Mouse (Mus musculus) bone marrow macrophage, adult 2 months (primary cell): ENCODE measurements at regions not wholly inside any gene's neighbourhood (a gene's known extent, or its start where the extent isn't known, plus 50 kb on each side); places are given as distances from the start of the nearest gene placed in this dataset.

Source experiments
- H3K27ac ChIP-seq: 2 replicates; pipeline ENCODE4 v1.5.1; 2012; ENCODE audit warnings: low read depth, low read length; ENCODE audit not compliant: insufficient read depth
- H3K4me1 ChIP-seq: 2 replicates; pipeline ENCODE4 v1.6.1; 2012; ENCODE audit warnings: low read length; ENCODE audit not compliant: control insufficient read depth, insufficient read depth
- H3K4me3 ChIP-seq: 2 replicates; pipeline ENCODE4 v1.5.1; 2012; ENCODE audit warnings: mild to moderate bottlenecking, low read length, moderate library complexity; ENCODE audit not compliant: insufficient read depth
- CTCF ChIP-seq: IDR thresholded peaks from 2 replicates; pipeline ENCODE4 v1.5.1; 2012; ENCODE audit warnings: low read depth, mild to moderate bottlenecking, low read length, moderate library complexity
- POLR2A ChIP-seq: IDR thresholded peaks from 2 replicates; pipeline ENCODE4 v1.6.1; 2012; ENCODE audit warnings: mild to moderate bottlenecking, low read depth, low read length, borderline replicate concordance

- H3K4me1 ChIP-seq, result peaks cover 17% of the 10 kb centered on the region
- no peak for TF ChIP-seq POLR2A
- TF ChIP-seq CTCF, result no peak
- H3K4me3 ChIP-seq, result no peak overlapping the region
- no peak overlapping the region for H3K27ac ChIP-seq
These were observed 295.7 kb downstream of the Lmo4 start for GRCm38 (mm10) chr3:143909341-143909740.

GRCm38 (mm10) chr3:143903421-143903820 lies 301.6 kb downstream of the Lmo4 start:
- Histone ChIP-seq H3K4me3 (no peak overlapping the region), H3K27ac (no peak overlapping the region), H3K4me1 (peaks cover 3% of the 10 kb centered on the region)
- TF ChIP-seq POLR2A (no peak), CTCF (no peak)

- H3K27ac ChIP-seq, result no peak overlapping the region
- no peak overlapping the region for H3K4me3 ChIP-seq
- no peak for TF ChIP-seq CTCF
- no peak for TF ChIP-seq POLR2A
- H3K4me1 ChIP-seq, result no peaks in the 10 kb centered on the region
These were observed 324.2 kb downstream of the Lmo4 start for GRCm38 (mm10) chr3:143880813-143881212.

DNA sequence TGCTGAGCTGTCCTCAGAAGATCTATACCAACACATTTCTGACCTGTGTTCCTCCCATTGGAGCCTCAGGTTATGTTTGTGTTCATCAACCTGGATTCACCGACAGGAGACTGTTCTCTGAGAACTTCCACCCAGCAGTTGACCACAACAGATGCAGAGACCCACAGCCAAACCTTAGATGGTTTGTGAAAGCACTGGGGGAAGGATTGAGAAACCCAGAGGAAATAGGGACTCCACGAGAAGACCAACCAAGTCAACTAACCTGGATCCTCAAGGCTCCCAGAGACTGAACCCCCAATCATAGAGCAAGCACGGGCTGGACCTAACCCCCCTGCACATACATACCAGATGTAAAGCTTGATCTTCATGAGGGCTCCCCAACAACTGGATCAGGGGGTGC lies 331.1 kb downstream of the Lmo4 start:
- Histone ChIP-seq H3K27ac (no peak overlapping the region), H3K4me1 (no peaks in the 10 kb centered on the region), H3K4me3 (no peak overlapping the region)
- TF ChIP-seq CTCF (no peak), POLR2A (no peak)

GRCm38 (mm10) chr3:143866521-143866920 lies 338.5 kb downstream of the Lmo4 start:
- Histone ChIP-seq H3K27ac (no peak overlapping the region), H3K4me3 (no peak overlapping the region), H3K4me1 (no peaks in the 10 kb centered on the region)
- TF ChIP-seq POLR2A, result no peak
- no peak for TF ChIP-seq CTCF

DNA sequence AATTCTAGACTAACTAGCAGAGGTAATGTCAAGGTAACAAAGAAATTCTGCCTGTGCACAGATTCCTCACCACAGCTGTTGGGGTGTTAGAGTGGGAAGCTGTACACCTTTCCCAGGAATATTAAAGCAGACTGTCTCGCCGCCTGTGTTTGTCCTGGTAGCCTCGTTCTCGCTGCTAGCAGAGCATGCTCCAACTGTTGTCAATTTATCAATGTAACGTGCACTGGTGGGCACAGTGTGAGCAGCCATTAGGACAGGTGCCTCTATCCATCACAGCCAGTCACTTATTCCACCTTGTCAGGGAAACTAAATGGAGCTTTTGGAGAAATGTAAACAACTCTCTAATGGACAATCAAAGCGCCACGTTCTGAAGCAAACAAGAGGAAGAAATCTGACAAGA lies 339.4 kb downstream of the Lmo4 start:
- Histone ChIP-seq H3K4me3 (no peak overlapping the region), H3K4me1 (no peaks in the 10 kb centered on the region), H3K27ac (no peak overlapping the region)
- TF ChIP-seq POLR2A (no peak), CTCF (no peak)

DNA sequence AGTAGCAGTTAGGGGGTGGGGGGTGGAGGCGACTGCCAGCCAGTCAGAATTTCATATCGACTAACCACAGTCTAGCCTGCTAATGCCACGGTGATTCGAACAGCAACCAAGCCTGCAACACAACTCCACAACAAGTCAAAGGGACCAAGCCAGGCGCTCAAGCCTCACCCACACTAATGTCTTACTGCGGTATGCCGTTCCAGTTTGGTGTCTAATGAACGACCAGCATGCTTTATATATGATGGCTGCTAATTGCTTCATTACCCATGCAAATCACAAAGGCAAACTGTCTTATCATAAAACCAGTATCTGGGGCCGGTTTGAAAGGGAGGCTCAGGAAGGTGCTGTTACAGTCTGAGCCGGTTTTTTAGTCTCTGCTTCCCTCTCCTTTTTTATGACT lies 340.5 kb downstream of the Lmo4 start:
- H3K4me3 ChIP-seq, result no peak overlapping the region
- no peaks in the 10 kb centered on the region for H3K4me1 ChIP-seq
- TF ChIP-seq CTCF (no peak), POLR2A (no peak)
- no peak overlapping the region for H3K27ac ChIP-seq

- Histone ChIP-seq H3K27ac (no peak overlapping the region), H3K4me1 (no peaks in the 10 kb centered on the region), H3K4me3 (no peak overlapping the region)
- TF ChIP-seq CTCF (no peak), POLR2A (no peak)
These were observed 342.5 kb downstream of the Lmo4 start for GRCm38 (mm10) chr3:143862531-143862930.

DNA sequence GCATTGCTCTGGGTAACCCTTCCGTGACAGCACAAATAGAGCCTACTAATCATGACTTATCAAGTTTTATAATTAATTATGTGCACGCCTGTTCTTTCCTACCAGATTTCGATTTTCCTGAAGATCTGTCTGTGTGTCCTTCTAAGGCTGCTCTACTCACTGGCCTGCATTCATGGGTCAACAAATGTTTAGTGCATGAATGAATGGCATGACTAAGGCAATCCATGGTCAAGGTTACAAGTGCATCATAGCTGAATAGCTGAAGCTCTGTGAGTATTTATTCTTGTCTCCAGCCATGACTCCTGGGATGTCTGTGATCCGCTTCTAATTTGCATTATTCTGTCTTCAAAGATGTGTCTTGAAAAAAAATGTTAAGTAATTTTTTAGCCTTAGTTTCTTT lies 343.2 kb downstream of the Lmo4 start:
- Histone ChIP-seq H3K4me1 (no peaks in the 10 kb centered on the region), H3K4me3 (no peak overlapping the region), H3K27ac (no peak overlapping the region)
- TF ChIP-seq CTCF (no peak), POLR2A (no peak)

DNA sequence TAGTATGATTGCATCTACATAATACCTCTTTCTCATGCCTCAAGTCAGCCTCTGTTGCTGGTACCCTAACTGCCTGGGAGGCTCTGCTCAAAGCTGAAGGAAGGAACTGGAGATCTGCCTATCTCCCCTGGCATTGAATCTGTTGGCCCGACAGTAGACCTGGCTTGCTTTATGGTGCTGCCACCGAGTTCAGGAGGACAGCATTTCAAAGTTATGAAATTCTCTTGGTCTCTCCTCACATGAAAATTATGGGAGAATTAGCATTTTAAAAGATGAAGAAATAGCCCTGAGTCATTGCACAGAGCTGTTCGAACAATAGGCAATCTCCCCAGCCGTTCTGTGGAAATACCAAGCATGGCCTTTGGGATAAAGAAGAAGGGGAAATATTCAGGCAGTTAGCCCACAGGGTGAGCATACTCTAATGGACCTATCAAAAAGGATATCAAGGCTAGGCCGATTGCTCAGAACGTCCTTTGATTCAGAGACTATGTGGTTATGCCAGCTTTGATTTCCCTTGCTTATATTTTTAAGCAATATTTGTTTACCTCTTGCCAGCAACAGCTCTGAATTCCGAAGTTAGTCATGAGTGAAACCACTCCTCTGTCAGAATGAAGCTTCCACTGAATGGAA lies 369.3 kb downstream of the Lmo4 start:
- H3K4me1 ChIP-seq, result peaks cover 7% of the 10 kb centered on the region
- no peak overlapping the region for H3K4me3 ChIP-seq
- H3K27ac ChIP-seq, result no peak overlapping the region
- TF ChIP-seq CTCF (no peak), POLR2A (no peak)

DNA sequence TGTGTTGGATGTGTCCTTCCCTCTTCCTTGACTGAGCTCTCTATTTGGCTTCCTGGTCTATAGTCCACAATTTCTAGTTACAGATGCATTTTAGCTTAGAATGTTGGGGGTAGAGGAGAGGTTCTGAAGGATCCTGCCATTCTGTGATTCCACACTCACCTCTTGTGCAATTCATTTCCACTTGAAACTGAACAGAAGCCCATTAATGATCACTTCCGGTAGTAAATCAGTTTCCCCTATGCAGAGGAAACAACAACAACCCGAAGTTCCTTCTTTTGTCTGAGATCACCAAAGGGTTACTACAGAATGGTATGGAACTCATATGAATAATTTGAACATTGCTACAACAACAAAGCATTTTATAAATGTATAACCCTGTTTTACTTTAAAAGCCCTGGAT lies 370.3 kb downstream of the Lmo4 start:
- no peak overlapping the region for H3K4me3 ChIP-seq
- no peak overlapping the region for H3K27ac ChIP-seq
- peaks cover 7% of the 10 kb centered on the region for H3K4me1 ChIP-seq
- TF ChIP-seq POLR2A (no peak), CTCF (no peak)
